Mouse (Mus musculus): ENCODE measurements around the gene Abi3bp. TPM values are rescaled to one million over a fixed set of nuclear protein-coding genes. Genes with fewer than 3 reads are reported as not detected.
A peak's percentile ranks its signal among the peaks of the same experiment; 100 is the strongest.

Abi3bp gene
- polyA plus RNA-seq (2012; rRNA removed), result 0.76 and 1.0 TPM in 2 replicates

DNA sequence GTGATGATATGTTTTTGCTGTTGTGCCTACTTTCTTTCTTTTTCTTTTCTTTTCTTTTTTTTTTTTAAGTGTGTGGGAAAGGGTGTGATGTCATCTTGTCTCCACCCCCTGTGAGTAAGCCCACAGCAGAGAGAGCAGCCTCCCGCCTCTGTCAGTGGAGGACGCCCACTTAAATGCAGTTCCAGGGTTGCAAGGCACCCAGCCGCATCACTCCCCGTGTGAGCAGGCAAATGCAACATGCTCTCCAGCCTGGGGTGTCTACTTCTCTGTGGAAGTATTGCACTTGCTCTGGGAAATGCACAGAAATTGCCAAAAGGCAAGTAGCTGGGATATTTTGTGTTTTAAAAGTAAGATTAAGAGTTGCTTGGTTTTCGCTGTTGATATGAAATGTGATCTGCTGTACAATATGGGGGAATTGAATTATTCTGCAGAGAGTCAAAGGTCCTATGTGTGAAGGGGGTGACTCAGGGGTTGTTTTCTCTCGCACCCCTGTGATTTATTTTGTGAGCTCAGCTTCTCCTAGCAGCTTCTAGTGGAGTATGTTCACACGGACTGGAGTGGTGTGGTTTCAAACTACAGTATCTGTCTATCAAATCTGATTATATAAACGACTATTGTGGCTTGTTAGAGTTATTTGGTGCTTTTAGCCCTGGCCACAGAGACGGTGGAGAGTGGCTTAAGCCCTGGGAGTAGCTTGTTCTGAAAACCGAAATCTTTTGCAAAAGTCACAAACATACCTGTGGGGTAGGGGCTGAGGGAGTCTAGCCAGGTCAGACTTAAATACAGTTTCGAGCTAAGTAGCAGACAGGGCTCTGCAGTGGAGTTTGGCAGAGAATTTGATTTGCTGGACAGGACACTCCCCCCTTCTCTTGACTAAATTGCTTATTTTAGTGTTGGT is at the start of gene Abi3bp:
Gene Abi3bp (plus strand): TSS at position 202 of the 898 bp plus-strand sequence.
- Histone ChIP-seq H3K27me3 (ENCODE audit: control insufficient read depth, insufficient read depth, low read length) (no peaks in the 10 kb centered on the region), H3K27ac (ENCODE audit: insufficient read depth, low read depth, low read length) (no peak within 1 kb of the TSS), H3K4me1 (ENCODE audit: control insufficient read depth, insufficient read depth, insufficient read length, low read length) (no peaks in the 10 kb centered on the region), H3K36me3 (ENCODE audit: control insufficient read depth, insufficient read depth, low read length) (no peaks in the 10 kb centered on the region), H3K4me3 (ENCODE audit: low read depth, low read length) (peak within 1 kb of the TSS; percentile 11; the same call in 1 of the 2 replicates)
- 37% methylated on average over 11 of the region's 11 CpGs for WGBS
- no peak for TF ChIP-seq CTCF (IDR thresholded peaks at IDR 0.05; ENCODE audit: extremely low read depth, insufficient read length, insufficient replicate concordance, low read depth, low read length)
- no peak for TF ChIP-seq POLR2A (IDR thresholded peaks at IDR 0.05; ENCODE audit: low read depth, low read length)

DNA sequence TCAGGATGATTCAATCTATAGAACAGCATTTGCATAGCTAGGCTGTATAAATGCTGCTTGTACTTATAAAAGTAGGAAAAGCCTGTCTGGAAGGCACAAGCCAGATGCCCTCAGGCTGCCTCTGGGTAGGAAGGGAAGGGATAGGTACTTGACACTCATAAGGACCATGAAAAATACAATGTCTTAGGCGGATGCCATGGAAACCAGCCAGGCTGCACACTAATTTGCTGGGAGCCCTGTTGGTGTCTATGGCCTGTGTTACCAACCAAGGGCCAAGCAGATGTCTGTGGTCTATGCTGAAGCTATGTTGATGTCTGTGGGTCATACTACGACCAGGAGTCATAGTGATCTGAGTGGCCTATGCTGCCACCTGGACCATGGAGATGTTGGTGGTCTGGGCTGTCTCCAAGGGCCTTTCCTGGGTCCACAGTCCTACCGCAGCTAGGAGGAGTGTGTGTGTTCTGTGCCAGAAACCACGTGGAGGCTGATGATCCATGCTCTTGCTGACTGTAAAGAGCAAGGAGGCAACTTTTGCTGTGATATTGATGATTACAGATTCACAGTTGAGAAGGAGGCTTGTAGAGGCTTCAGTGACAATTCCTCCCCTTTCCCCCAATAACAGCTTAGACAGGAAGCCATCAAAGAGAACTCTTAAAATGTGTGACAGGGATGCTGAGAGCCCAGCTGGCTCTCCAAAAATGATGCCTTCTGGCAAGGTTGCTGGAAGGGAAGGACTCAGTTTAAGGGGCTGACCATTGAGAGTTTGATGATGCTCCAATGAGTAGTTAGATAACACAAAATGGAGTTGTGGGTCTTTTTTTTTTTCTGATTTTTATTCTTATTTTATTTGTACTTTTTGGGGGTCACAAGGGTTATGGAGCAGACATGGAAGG is 42.1 kb upstream of the Abi3bp start:
- no peak overlapping the region for H3K4me3 ChIP-seq (ENCODE audit: low read depth, low read length)
- no peak for TF ChIP-seq CTCF (IDR thresholded peaks at IDR 0.05; ENCODE audit: extremely low read depth, insufficient read length, insufficient replicate concordance, low read depth, low read length)
- no peak for TF ChIP-seq POLR2A (IDR thresholded peaks at IDR 0.05; ENCODE audit: low read depth, low read length)
- no peaks in the 10 kb centered on the region for H3K36me3 ChIP-seq (ENCODE audit: control insufficient read depth, insufficient read depth, low read length)
- 65% methylated on average over 4 of the region's 4 CpGs for WGBS
- no peaks in the 10 kb centered on the region for H3K4me1 ChIP-seq (ENCODE audit: control insufficient read depth, insufficient read depth, insufficient read length, low read length)
- H3K27ac ChIP-seq (ENCODE audit: insufficient read depth, low read depth, low read length), result no peak overlapping the region
- no peaks in the 10 kb centered on the region for H3K27me3 ChIP-seq (ENCODE audit: control insufficient read depth, insufficient read depth, low read length)

DNA sequence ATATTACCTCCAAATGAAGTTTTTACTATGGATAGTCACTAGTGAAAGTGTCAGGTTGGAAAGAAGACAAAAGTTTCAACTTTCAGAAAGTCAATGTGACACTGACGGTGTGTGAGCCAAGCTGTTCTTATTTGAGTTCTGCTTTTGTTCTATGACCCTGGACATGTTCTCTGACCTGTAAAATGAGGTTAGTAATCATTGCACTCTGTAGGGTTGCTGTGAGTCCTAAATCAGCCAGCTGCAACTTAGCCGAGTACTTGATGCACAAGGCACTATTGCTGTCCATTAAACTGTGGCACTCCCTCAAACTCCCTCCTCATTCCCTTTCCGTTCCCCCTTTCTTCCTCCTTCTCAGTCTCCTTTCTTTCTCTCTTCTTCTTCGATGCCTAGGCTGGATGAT is 37.4 kb upstream of the Abi3bp start:
- Histone ChIP-seq H3K4me1 (ENCODE audit: control insufficient read depth, insufficient read depth, insufficient read length, low read length) (no peaks in the 10 kb centered on the region), H3K27ac (ENCODE audit: insufficient read depth, low read depth, low read length) (no peak overlapping the region), H3K36me3 (ENCODE audit: control insufficient read depth, insufficient read depth, low read length) (no peaks in the 10 kb centered on the region), H3K4me3 (ENCODE audit: low read depth, low read length) (no peak overlapping the region), H3K27me3 (ENCODE audit: control insufficient read depth, insufficient read depth, low read length) (no peaks in the 10 kb centered on the region)
- WGBS, result 89% methylated on average over 4 of the region's 4 CpGs
- no peak for TF ChIP-seq CTCF (IDR thresholded peaks at IDR 0.05; ENCODE audit: extremely low read depth, insufficient read length, insufficient replicate concordance, low read depth, low read length)
- no peak for TF ChIP-seq POLR2A (IDR thresholded peaks at IDR 0.05; ENCODE audit: low read depth, low read length)

DNA sequence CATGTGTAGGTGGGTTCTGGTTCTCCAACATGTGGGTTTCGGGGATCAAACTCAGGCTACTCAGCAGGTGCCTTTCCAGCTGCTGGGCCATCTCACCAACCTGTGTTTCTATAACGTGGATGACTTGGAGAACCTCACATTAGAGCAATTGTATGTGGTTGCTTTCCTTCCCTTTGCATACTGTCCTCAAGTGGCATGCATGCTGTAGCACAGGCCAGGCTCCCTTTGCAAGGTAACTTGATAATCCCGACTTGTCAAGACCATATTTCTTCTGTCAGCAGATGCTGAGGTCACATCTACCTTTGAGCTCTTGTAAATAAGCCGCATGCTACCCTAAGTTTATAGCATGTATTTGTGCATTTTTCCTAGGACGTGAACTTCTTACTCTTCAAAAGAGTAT is 36.6 kb upstream of the Abi3bp start:
- WGBS, result 68% methylated on average over 5 of the region's 5 CpGs
- Histone ChIP-seq H3K4me3 (ENCODE audit: low read depth, low read length) (no peak overlapping the region), H3K36me3 (ENCODE audit: control insufficient read depth, insufficient read depth, low read length) (no peaks in the 10 kb centered on the region), H3K4me1 (ENCODE audit: control insufficient read depth, insufficient read depth, insufficient read length, low read length) (no peaks in the 10 kb centered on the region), H3K27ac (ENCODE audit: insufficient read depth, low read depth, low read length) (no peak overlapping the region), H3K27me3 (ENCODE audit: control insufficient read depth, insufficient read depth, low read length) (no peaks in the 10 kb centered on the region)
- TF ChIP-seq CTCF (IDR thresholded peaks at IDR 0.05; ENCODE audit: extremely low read depth, insufficient read length, insufficient replicate concordance, low read depth, low read length), result no peak
- no peak for TF ChIP-seq POLR2A (IDR thresholded peaks at IDR 0.05; ENCODE audit: low read depth, low read length)

DNA sequence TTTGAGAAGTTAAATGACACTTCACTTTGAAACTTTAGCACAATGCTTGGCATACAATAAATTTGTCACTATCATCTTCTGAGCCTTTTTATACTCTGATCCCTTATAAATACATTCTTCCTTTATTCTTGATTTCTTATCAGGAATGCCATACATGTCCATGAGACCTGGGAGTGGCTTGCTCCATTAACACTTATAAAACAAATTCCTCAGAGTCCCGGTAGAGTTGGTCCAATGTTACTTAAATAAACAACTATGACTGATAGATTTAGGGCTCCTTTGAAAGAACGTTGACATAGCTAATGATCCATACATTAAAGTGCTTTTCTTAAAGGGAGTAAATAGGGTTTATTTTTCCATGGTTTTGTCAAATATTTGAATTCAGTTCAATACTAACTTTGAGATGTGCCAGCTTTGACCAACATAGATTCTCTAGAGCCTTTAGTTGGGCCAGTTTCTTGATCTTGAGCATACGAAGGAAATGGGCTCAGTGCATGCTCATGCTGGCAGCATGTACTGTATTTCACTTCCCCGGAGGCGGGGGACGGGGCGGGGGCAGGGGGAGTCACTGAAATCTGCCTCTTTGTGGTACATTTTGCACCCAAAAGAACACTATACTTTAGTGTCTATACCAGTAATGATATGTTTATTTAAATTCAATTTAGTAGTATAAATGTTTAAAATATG is 35.9 kb upstream of the Abi3bp start:
- Histone ChIP-seq H3K4me1 (ENCODE audit: control insufficient read depth, insufficient read depth, insufficient read length, low read length) (no peaks in the 10 kb centered on the region), H3K36me3 (ENCODE audit: control insufficient read depth, insufficient read depth, low read length) (no peaks in the 10 kb centered on the region), H3K27me3 (ENCODE audit: control insufficient read depth, insufficient read depth, low read length) (no peaks in the 10 kb centered on the region), H3K4me3 (ENCODE audit: low read depth, low read length) (no peak overlapping the region), H3K27ac (ENCODE audit: insufficient read depth, low read depth, low read length) (no peak overlapping the region)
- 57% methylated on average over 7 of the region's 7 CpGs for WGBS
- TF ChIP-seq CTCF (IDR thresholded peaks at IDR 0.05; ENCODE audit: extremely low read depth, insufficient read length, insufficient replicate concordance, low read depth, low read length) (no peak), POLR2A (IDR thresholded peaks at IDR 0.05; ENCODE audit: low read depth, low read length) (no peak)

DNA sequence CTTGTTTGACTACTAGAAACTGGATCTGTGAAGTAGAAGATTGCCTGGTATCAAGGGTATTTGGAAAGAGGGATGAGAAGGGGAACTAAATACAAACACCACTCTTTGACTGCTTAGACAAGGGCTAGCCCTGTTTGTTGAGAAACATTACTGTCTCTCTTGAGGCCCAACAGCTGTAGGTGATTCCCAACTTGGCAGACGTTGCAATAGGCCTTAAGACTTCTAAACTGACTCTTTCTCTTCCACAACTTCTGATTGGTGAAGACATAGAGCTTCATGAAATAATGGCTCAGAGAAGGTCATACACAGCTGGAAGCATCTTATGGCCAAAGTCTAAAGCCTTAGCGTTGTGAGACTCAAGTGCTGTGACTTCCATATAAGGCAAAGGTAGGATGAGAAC is 26.2 kb upstream of the Abi3bp start:
- no peaks in the 10 kb centered on the region for H3K27me3 ChIP-seq (ENCODE audit: control insufficient read depth, insufficient read depth, low read length)
- TF ChIP-seq POLR2A (IDR thresholded peaks at IDR 0.05; ENCODE audit: low read depth, low read length), result no peak
- no peak for TF ChIP-seq CTCF (IDR thresholded peaks at IDR 0.05; ENCODE audit: extremely low read depth, insufficient read length, insufficient replicate concordance, low read depth, low read length)
- 62% methylated on average over 2 of the region's 2 CpGs for whole genome bisulfite sequencing

More for the DNA sequence above, 26.2 kb upstream of the Abi3bp start:
- Histone ChIP-seq H3K4me3 (ENCODE audit: low read depth, low read length) (no peak overlapping the region), H3K36me3 (ENCODE audit: control insufficient read depth, insufficient read depth, low read length) (no peaks in the 10 kb centered on the region), H3K27ac (ENCODE audit: insufficient read depth, low read depth, low read length) (no peak overlapping the region), H3K4me1 (ENCODE audit: control insufficient read depth, insufficient read depth, insufficient read length, low read length) (no peaks in the 10 kb centered on the region)

All from small intestine, adult 2 months (tissue).